Mouse (Mus musculus) cerebellum, postnatal 14 days (tissue): Measurements from ENCODE around the gene Raf1.
"Not testable (repeated sequence)": the region's sequence is repeated elsewhere in the genome, so short reads cannot be mapped to it uniquely, and the experiment has no call there.

Experiments used
- DNase-seq, 2 experiments: peaks; one replicate each; pipeline ENCODE4 v3.0.0; 2021; ENCODE audit warnings: mixed read lengths in 2 of 2

Gene Raf1

DNA sequence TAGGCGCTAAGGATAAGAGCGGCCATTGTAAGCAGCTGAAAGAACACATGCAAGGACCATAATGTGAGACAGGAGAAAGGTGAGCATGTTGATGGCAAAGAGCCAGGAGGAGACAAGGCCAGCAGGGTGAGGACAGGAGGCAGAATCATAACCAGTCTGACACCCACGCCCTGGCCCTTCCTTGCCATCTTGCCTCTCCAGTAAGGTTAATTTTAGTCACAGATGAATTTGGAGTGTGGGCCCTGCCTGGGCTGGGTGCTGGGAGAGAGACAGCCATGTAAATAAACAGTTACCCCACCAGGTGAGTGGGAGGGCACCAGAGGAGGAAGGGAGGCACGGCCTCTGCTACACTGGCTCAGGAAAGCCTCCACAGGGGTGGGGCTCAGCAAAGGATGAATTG lies 4.6 kb upstream of the Raf1 start:
- DNase-seq, result peak; percentile 43 to 53

DNA sequence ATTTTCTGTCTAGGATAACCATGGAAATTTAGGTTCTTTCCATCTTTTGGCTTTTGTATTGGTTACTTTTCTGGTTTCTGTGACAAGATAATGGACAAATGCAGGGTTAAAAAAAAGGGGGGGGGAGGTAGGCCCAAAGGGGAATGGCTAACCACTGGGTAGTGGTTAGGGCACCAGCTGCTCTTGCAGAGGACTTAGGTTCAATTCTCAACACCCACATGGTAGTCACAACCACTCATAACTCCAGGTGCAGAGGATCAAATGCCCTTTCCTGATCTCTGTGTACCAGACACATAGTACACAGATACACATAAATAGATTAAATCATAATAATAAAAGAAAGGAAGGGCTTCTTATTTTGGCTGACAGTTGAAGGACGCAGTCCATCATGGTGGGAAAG lies 1.6 kb upstream of the Raf1 start:
- no peak for DNase-seq

DNA sequence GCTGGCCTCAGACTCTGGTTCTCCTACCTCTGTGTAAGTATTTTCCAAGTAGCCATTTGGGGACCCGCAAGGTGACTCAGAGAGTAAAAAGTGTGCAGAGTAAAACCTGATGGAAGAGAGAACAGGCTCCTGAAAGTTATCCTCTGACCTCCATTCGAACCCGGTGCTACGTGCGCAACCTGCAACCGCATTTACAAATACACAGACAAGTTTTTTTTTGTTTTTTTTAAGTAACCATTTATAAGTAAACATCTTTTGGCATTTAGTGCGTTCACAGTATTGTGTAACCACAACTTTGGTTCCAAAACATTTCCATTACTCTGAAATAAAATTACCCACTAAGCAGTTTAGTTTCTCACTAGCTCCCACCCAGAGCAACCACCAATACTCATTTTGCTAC lies 1.0 kb upstream of the Raf1 start:
- no peak for DNase-seq

DNA sequence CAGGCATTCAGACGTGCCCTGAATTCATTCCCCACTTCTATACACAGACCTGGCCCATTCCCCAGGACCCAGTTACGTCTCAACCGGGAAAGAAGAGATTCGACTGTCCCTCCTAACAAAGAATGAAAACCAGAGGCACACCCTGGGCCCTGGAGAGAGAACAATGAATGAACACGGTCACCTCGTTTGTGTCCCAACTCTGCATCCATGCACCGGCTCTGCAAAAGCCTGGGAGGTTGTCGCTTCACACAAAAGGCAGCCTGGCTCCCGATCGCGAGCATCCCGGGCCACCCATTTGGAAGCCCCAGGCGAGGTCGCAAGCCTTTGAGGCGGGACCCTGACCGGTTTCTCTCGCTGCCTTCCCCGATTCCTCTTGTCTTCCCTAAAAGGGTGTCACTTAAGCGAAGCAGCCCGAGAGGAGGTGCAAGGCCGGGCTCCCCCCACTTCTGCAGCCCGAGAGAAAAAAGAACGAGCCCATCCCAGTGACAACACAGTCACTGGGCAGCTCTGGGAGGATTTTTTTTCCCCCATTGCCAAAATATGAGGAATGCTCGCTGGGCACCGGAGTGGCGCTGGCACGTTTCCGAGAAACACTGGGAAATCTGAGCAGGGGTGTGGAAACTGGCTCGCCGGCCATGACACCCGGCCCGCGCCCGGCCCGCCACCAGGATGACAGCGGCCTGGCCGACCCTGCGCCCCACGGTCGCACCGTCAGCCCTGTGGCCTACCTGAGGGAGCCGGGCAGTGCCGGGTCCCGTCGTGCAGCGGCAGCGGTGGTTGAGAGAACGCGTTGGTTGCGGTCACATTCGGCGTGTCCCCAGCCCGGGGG lies 713 bp downstream of the Raf1 start:
- peak; percentile 83 to 85 for DNase-seq

DNA sequence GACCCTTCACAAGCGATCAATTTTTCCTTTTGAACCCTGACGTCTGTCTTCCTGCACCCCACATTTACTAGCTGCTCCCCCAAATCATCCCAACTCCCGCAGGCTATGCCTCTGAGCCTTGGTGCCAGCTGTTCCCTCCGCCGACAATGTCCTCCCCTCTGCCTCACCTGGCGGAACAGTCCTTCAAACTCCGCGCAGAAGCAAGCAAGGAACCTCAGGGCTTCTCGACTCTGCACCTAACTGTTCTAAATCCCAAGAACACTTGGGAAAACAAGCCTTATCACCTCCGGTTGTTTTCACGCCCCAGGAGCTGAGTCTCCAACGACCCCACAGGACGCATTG lies 1.3 kb downstream of the Raf1 start:
- DNase-seq, result peak in 1 of 2 experiments; percentile 38

DNA sequence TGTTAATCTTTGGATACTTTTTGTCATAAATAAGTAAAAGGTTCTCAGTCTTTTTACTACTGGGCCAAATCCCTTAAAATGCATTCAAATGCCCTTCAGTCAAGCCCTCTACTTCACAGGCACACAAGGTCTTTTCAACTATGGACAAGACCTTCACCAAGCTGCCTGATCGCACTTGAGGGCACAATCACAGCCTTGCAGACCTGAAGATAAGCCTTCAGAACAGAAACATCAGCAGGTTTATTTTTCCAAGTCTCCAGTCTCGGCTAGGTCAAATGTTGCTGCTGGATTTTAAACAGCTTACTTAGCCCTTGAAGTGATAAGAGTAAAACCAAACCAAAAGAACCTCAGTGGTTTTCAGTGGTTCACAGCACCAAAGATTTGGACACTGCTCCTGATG lies 2.1 kb downstream of the Raf1 start:
- no peak for DNase-seq

DNA sequence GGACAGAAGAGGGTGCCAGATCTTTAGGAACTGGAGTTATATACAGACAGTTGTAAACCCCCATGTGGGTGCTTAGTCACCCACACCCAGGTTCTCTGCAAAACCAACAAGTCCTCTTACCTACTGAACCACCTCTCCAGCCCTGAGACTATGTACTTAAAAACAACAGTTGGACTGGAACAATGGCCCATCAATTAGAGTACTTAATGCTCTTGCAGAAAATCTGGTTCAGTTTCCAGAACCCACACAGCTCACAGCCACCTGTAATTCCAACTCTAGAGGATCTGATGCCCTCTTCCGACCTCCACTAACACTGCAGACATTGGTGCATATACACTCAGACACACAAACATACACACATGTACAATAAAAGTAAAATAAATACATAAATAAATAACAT lies 3.7 kb downstream of the Raf1 start:
- DNase-seq, result no peak

DNA sequence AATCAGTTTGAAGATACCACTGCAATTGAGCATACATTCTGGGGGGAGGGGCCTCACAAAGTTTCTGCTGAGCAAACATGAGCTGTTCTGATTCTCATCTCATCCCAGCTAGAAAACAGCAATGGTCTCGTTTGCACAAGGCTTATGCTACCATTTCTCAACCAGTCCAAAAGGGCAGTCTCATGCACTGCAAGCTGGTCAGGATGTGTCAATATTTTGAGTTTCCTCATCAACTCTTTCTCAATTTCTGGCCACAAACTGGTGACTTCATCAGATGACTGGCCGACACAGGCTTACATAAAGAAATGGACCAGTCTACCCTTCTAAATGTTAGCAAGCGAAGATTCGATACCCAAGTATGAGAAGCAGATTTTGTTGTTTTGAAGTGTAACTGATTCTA lies 9.8 kb downstream of the Raf1 start:
- no peak for DNase-seq

DNA sequence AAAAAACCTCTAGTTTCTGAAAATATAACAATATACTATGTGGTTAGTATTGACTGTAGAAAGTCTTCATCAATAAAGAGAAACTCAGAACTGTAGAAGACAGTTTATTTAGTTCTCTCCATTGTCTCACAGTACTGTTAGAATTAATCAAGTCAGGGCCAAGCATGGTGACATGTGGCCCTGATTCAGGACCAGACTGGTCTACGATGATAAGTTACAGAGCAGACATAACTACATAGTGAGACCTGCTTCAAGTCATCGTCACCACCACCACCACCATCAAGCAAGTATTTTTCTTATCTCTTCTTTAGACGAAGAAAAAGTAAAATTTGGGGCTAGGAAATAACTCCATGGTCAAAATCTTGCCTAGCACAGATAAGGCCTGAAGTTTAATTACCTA lies 12.2 kb downstream of the Raf1 start:
- no peak for DNase-seq

DNA sequence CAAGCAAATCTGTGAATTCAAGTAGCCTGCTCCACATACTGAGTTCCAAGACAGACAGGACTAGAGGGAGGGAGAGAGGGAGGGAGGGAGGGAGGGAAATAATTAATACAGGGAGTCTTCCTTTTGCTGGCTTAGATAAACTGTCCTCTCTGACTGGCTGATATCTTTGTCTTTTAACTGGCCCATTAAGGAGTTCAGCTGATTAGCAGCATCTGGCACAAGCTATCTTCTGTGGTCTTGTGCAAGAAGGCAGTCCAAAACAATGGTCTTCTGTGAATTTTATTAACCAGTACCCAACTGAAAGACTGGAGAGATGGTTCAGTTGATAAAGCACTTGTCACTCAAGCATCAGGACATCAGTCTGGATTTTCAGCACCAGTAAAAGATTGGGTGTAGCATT lies 17.6 kb downstream of the Raf1 start:
- no peak for DNase-seq

DNA sequence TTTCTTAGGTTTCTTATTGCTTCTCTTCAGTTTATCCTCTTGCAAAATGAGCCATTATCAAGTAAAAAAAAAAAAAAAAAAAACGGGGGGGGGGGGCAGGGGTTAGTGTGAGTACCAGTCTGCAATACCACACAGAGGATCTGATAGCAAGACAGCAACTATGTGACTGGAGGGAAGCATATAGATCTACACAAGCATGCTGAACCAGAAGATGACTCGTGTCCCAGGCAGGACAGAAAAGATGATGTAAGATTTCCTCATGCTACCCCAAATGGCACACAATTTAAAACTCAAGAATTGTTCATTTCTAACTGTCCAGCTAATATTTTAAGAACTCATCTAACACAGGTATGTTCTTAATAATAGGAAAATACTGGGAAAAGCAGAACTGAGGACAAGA lies 22.5 kb downstream of the Raf1 start:
- no peak for DNase-seq

DNA sequence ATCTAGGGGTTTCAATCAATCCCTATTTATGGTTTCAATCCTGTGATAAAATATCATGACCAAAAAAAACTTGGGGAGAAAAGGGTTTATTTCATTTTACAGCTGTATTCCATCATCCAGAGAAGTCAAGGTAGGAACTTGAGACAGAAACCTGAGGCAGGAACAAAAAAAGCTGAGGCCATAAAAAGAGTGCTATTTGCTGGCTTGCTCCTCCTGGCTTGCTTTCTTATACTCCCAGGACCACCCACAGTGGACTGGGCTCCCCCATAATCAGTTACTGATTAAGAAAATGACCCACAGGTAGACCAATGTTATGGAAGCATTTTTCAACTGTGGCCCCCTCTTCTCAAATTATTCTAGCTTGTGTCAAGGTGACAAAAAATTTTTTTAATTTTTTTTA lies 24.7 kb downstream of the Raf1 start:
- no peak for DNase-seq

DNA sequence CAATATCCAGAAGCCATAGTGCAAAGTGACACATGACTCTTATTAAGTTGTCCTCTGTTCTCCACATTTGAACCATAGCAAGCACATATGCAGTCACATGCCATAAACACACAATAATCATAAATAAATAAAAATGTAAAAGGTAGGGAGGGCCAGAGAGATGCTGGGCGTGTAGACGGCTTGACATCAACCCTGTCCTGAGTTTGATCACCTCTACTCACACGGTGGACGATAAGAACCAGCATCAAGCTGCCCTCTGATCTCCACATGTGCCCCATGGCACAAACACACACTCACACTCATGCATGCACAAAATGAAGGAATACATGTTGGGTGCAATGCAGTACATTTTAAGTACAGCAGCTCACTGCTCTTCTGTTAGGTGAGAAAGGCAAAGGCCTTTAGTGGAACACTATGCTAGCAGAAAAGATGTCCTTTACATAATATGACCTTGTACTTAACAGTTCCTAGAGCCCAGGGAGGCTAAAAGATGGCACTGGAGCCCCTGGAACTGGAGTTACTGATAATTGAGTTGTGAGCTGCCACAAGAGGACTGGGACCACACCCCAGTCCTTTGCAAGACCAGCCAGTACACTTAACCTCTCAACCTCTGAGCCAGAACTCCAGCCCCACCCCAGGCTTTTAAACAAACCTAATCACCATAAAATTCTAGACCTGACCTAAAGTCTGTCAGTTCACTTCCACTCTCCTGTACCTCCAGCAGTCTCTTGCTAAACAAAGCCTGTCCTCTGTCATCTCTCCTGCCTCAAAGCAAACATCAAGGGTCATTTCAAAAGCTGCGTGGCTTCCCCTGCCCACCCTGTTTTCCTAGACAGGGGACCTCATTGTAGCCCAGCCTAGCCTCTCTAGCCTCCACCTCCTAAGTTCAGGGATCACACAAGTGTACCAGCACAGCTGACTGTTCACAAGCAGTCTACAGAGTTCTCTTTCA lies 25.7 kb downstream of the Raf1 start:
- DNase-seq, result no peak

DNA sequence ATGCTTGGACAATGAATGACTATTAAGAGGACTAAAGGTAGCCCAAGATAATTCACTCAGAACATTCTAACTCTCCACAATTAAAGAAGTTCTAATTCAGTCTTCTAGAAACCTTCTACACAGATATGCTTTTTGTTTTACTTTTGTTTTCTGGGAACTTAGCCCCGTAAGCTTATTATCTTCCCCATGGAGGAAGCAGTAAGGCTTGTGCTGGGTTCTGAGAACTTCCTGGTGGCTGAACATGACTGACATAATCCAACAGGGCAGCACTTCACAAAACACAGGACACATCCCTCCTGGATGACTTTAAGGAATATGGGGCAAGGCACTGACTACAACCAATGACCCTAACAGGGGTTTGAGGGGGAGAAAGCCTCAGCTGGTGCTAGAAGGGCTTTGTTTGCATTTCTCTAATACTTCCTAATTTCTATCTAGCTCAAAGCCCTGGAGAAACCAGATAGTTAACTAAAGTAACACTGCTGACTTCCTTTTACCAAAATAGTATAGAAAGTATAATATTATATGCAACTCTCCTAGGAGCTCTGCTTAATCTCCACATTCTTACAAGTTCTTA lies 26.6 kb downstream of the Raf1 start:
- no peak for DNase-seq

DNA sequence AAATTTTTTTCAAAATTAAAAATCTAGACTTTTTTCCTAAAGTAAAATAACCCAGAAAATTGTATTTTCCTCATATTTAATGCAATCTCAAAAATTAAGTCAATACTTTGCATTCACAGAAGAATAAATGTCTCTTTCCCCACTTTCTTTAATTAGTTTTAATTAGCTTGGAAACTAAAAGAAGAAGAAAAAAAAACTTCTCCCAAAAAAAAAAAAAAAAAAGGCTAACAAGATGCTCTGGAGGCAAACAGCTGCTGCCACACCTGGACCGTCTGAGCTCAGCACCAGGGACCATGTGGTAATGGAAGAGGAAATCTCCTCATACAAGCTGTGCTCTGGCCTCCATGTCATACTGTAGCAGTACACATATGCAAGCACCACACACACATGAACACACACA lies 33.1 kb downstream of the Raf1 start:
- DNase-seq, result no peak

DNA sequence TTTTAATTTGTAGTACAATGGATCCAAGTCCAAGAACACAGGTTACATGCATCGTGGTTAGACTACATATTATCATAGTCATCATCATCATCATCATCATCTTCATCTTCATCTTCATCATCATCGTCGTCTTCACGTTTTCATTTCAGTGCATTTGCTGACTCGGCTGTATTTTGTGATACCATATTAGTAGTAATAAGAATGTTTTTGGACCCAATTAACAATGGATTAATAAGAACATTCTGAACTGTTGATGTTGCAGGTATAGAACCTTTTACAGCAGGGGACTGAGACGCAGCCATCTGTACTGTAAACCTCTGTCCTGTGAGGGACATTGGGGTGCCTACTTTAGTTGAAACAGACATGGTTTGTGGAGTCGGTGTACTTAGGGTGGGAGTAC lies 38.2 kb downstream of the Raf1 start:
- not testable (repeated sequence) for DNase-seq

DNA sequence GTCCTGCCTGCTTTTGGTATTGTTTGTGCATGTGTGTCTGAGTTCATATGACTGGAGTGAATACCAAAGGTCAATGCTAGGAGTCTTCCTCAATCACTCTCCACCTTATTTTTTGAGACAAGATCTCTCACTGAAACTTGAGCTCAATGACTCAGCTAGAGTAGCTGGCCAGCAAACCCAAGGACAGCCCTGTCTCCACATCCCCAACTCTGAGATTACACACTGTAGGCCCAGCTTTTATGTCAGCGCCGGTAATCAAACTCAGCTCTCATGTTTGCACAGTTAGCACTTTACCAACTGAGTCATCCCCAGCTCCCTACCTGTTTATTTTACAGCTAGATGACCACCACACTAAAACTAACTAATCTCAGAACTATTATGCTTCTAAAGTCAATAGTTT lies 42.4 kb downstream of the Raf1 start:
- no peak for DNase-seq

DNA sequence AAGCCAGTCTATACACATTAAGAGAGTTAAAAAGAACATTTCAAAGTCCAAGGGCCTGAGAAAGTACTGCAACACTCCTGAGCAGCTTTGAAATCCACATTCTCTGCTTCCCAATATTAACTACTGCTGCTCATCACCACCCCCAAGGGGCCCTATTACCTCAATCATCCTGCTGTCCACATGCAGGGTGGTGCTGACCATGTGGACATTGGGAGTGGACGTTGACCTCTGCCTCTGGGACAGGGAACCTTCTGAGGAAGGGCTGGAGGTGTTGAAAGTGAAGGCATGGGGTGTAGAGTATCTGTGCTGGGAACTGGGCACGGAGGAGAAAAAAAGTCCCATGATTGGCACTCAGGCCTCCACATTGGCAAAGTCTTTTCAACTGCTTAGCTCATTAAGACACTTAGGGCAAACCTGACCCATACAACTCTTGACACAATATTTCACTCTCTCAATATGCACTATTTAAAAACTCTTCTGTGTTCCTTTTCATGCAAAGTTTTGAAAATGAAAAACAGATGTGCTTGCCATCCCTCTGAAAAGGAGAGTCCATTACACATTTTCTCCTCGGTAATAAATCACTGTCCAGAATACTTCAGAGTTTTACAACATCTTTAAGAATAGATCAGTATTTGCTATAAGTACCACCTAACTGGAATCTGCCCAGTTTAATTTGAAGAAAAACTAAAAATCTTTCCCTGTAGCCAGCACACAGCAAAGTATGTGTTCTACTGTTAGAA lies 45.2 kb downstream of the Raf1 start:
- DNase-seq, result no peak

DNA sequence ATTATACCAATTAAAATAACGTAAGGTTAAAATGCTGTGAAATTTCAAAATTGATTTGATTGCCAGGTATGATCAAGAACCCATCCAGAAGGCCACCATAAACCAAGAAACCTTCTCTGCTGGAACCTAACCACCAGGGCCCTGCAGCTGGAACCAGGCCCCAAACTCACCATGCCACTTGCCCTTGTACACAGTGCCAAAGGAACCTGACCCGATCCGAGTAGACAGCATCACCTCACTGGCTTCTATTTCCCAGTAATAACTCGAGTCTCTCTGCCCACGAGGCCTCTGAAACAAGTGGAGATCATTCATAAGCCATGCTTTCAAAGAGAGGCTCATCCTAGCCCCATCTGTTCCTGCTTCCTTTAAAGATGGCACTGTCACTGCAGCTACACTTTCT lies 50.3 kb downstream of the Raf1 start:
- DNase-seq, result no peak

DNA sequence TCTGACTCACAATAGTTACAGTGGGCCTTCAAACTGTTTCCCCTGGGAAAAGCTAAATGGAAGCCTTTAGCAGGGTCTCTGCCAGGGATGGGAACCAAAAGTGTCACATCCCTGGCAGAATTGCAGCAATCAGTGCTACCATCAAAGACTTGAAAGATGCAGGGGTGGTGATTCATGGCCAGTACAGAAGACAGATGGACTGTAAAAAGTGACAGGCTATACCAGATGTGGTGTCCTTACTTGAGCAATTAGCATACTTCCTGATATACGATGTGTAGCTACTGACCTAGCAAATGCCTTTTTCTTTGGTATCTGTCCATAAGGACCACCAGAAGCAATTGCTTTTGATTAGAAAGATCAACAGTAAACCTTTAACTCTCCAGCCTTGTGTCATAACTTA lies 55.5 kb downstream of the Raf1 start:
- no peak for DNase-seq

DNA sequence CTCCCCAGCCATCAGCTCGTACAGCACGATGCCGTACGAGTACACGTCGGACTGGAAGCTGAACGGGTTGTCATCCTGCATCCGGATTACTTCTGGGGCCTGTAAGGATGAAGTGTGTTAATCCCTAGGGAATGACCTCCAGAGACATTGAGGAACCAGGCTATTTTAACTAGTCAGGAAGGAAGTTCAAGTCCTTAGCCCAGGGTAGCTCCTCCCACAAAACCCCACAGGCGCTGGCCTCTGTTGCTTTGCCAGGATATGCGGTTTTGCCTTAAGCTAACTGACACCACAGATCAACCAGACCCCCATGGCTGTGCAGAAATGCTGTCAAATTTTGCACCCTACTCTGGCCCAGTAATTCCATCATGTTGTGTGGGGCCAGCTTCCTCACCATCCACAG lies 56.6 kb downstream of the Raf1 start:
- DNase-seq, result no peak

DNA sequence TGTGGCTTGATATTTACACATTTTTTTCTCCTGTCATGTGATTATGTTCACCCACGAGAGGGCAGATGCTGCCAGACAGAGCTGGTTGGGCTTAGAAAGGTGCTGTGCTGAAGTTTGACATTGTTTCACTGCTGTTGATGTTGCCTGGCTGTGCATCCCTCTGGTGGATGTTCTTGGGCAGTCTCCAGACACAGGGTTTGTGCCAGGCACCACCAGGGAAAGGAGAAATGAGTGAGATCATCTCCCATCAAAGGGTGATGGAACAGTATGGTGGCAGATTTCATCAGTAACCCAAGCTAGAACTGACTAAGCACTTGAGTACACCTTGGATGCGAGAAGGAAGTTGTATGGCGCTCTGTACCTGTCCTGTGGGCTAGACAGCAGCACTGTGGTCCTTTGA lies 60.5 kb downstream of the Raf1 start:
- DNase-seq, result no peak

DNA sequence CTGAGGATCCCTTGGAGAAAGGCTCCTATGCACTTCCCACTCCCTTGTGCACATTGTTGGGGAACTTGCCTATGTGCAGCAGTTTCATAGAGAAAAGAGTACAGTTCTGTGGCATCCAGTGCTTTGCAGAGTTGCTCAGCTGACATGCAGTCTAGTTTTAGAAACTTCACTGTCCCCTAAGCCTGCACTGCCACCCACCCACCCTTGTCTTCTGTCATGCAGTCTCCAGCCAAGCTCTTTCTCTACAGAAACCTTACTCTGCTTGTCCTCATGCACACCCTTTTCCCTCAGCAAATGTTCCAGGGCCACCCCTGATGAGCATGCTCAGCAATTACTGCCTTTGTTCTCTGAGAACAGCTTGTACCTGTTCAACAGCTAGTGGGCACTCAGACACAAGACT lies 62.6 kb downstream of the Raf1 start:
- no peak for DNase-seq
